In genomic region chr8:45975837-45976468, GRCm38 (mm10) we compare ENCODE assay signal across 8 mouse cellular contexts. TPM values are rescaled to one million over a fixed set of nuclear protein-coding genes. Genes with fewer than 3 reads are reported as not detected.
A peak's percentile ranks its signal among the peaks of the same experiment; 100 is the strongest.
DNase-seq lines count a peak whose midpoint lies in the region; ATAC-seq and TF ChIP-seq lines count a peak whose summit lies in the region.

No protein-coding gene starts in this region.

- H3K9me3 ChIP-seq in ES-E14 (ENCODE audit: control insufficient read depth, insufficient read depth, low read depth, low read length): no peaks in the 10 kb centered on the region
- no peaks in the 10 kb centered on the region for H3K9me3 ChIP-seq in heart, embryonic 15.5 days (replicated peaks)

- WGBS in heart, embryonic 15.5 days: 53% methylated on average over 11 of the region's 11 CpGs
- 31% methylated on average over 11 of the region's 11 CpGs for WGBS in macrophage (ENCODE audit: missing documents)

- peak overlapping the region; percentile 62; the same call in 1 of the 2 replicates for H3K9ac ChIP-seq in ES-E14 (ENCODE audit: insufficient read depth, low read depth, low read length, poor library complexity, severe bottlenecking)
- peak overlapping the region; percentile 64 for H3K9ac ChIP-seq in heart, embryonic 15.5 days

- intact Hi-C loops in gastrocnemius, adult 2 months (cut with DNase I): no loop called here

- peak overlapping the region; percentile 90 for H3K4me3 ChIP-seq in gastrocnemius, adult 2 months
- H3K4me3 ChIP-seq in ES-E14 (ENCODE audit: insufficient read depth in 1 of 2, low read depth in 1 of 2, low read length in 2 of 2, poor library complexity in 1 of 2, severe bottlenecking in 1 of 2): peak overlapping the region; percentile 64 to 86
- H3K4me3 ChIP-seq in heart, embryonic 15.5 days: peak overlapping the region; percentile 59
- H3K4me3 ChIP-seq in macrophage (ENCODE audit: inconsistent target): peak overlapping the region; percentile 92

- H3K36me3 ChIP-seq in ES-E14 (ENCODE audit: control insufficient read depth, insufficient read depth, low read length, poor library complexity, severe bottlenecking) (no peaks in the 10 kb centered on the region; the same call in 1 of the 2 replicates), macrophage (ENCODE audit: inconsistent target) (peaks cover 16% of the 10 kb centered on the region)
- H3K36me3 ChIP-seq in heart, embryonic 15.5 days: peaks cover 20% of the 10 kb centered on the region; the same call in 1 of the 2 replicates

- no peak for DNase-seq in gastrocnemius, adult 2 months
- DNase-seq in gastrocnemius, adult 18-20 months (ENCODE audit: low spot score): no peak
- no peak for DNase-seq in ES-E14 (ENCODE audit: low read depth, low spot score)
- no peak for DNase-seq in embryo, embryonic 10.5 days (ENCODE audit: low spot score)
- no peak for DNase-seq in retina, embryonic 14.5 days (ENCODE audit: low spot score)
- no peak for DNase-seq in adrenal gland, postnatal 4 days (ENCODE audit: low spot score in 2 of 2)

- H3K4me2 ChIP-seq in heart, embryonic 15.5 days: peak overlapping the region; percentile 68

- H3K27ac ChIP-seq in gastrocnemius, adult 2 months: peak overlapping the region; percentile 92
- H3K27ac ChIP-seq in ES-E14 (ENCODE audit: insufficient read depth, low read depth, low read length, poor library complexity, severe bottlenecking) (no peak overlapping the region), macrophage (peak overlapping the region; percentile 90)
- peak overlapping the region; percentile 13; the same call in 1 of the 2 replicates for H3K27ac ChIP-seq in heart, embryonic 15.5 days

- no peaks in the 10 kb centered on the region for H3K27me3 ChIP-seq in heart, embryonic 15.5 days

- in situ Hi-C loops in ES-E14 (cut with MboI; ENCODE audit: low sequenced_read_pairs in 2 of 2, unreplicated experiment in 2 of 2): no loop called here

- H3K4me1 ChIP-seq in ES-E14 (ENCODE audit: control insufficient read depth in 2 of 2, insufficient read depth in 2 of 2, low read length in 2 of 2, poor library complexity in 1 of 2): no peaks in the 10 kb centered on the region
- peaks cover 13% of the 10 kb centered on the region for H3K4me1 ChIP-seq in heart, embryonic 15.5 days (replicated peaks)

- ATAC-seq in heart, embryonic 15.5 days (replicated peaks; ENCODE audit: insufficient number of reproducible peaks, insufficient read depth, low FRiP score, low read depth): 0 out of 2 replicates have a peak, but pooled peaks have one; percentile 4

- TF ChIP-seq CTCF in gastrocnemius, adult 2 months (IDR thresholded peaks at IDR 0.05): no peak

- H3K79me2 ChIP-seq in macrophage (ENCODE audit: inconsistent target): peaks cover 38% of the 10 kb centered on the region

TF ChIP-seq in ES-E14, 5 proteins besides CTCF, POLR2A, EP300 and RAD21:
- TF ChIP-seq MAFK (IDR thresholded peaks at IDR 0.05; ENCODE audit: insufficient read depth, low read depth, low read length): no peak
- no peak for TF ChIP-seq CHD2 (IDR thresholded peaks at IDR 0.05; ENCODE audit: low read depth, low read length)
- no peak for TF ChIP-seq ZC3H11A (IDR thresholded peaks at IDR 0.05; ENCODE audit: borderline replicate concordance, low read depth, low read length)
- no peak for TF ChIP-seq ZNF384 (IDR thresholded peaks at IDR 0.05; ENCODE audit: low read depth, low read length)
- TF ChIP-seq HCFC1 (IDR thresholded peaks at IDR 0.05; ENCODE audit: borderline replicate concordance, insufficient read depth, low read length): no peak

RNA-seq across cellular contexts. Expression of gene Ufsp2, which starts 0.6 kb away (rescaled TPM):
- 10 to 100 TPM; 36.0 to 43.8 TPM for total RNA-seq in gastrocnemius, adult 2 months (2021)
- total RNA-seq in gastrocnemius, adult 18-20 months (2021): 10 to 100 TPM; 37.7 to 38.1 TPM
- total RNA-seq in ES-E14 (2012; rRNA removed): 17.1 and 21.7 TPM in 2 replicates
- 50.0 and 51.7 TPM in 2 replicates for polyA plus RNA-seq in heart, embryonic 15.5 days (2015; fragmentation: Nextera tagmentation; extraction: Ambion mirVana)
- total RNA-seq in macrophage (2018; cell fraction: chromatin; rRNA removed): 100 to 1,000 TPM in 4 of 26 experiments, 10 to 100 TPM in 22; 15.2 to 110 (median 71.5) TPM
- 10 to 100 TPM; 27.4 to 49.9 (median 37.7) TPM for total RNA-seq in macrophage (2018; cell fraction: cytosol; rRNA removed)
- 10 to 100 TPM; 15.7 to 93.1 (median 42.2) TPM for total RNA-seq in macrophage (2018; cell fraction: nucleus; rRNA removed)
- polyA plus RNA-seq in macrophage (2018): 46.5 to 83.4 TPM (median 48.1 TPM) in 3 replicates
- total RNA-seq in adrenal gland, postnatal 4 days (2021): 10 to 100 TPM; 54.4 to 55.5 TPM

RNA-seq across cellular contexts. Expression of gene 1700029J07Rik, which starts 0.9 kb away (rescaled TPM):
- under 1 TPM; 0.28 to 0.59 TPM for total RNA-seq in gastrocnemius, adult 2 months (2021)
- total RNA-seq in gastrocnemius, adult 18-20 months (2021): under 1 TPM; 0.25 to 0.28 TPM
- 0.16 and 0.36 TPM in 2 replicates for total RNA-seq in ES-E14 (2012; rRNA removed)
- 3.0 and 3.2 TPM in 2 replicates for polyA plus RNA-seq in heart, embryonic 15.5 days (2015; fragmentation: Nextera tagmentation; extraction: Ambion mirVana)
- total RNA-seq in macrophage (2018; cell fraction: chromatin; rRNA removed): 1 to 10 TPM in 12 of 26 experiments, under 1 TPM in 14; 0.29 to 2.1 (median 0.94) TPM
- under 1 TPM in 17 of 26 experiments, not detected in 9; 0.06 to 0.34 (median 0.14) TPM for total RNA-seq in macrophage (2018; cell fraction: cytosol; rRNA removed)
- 1 to 10 TPM in 18 of 26 experiments, under 1 TPM in 7, not detected in 1; 0.22 to 3.7 (median 1.3) TPM for total RNA-seq in macrophage (2018; cell fraction: nucleus; rRNA removed)
- polyA plus RNA-seq in macrophage (2018): 0.20 to 0.27 TPM (median 0.22 TPM) in 3 replicates
- total RNA-seq in adrenal gland, postnatal 4 days (2021): 1 to 10 TPM; 3.6 to 3.9 TPM

RNA-seq across cellular contexts. Expression of gene Lrp2bp, which starts 23.1 kb away (rescaled TPM):
- 1 to 10 TPM; 1.9 to 2.2 TPM for total RNA-seq in gastrocnemius, adult 2 months (2021)
- total RNA-seq in gastrocnemius, adult 18-20 months (2021): 1 to 10 TPM; 1.7 to 3.0 TPM
- total RNA-seq in ES-E14 (2012; rRNA removed): 0.13 and 0.26 TPM in 2 replicates
- polyA plus RNA-seq in heart, embryonic 15.5 days (2015; fragmentation: Nextera tagmentation; extraction: Ambion mirVana): 0.76 and 1.1 TPM in 2 replicates
- total RNA-seq in macrophage (2018; cell fraction: chromatin; rRNA removed): under 1 TPM in 4 of 26 experiments, not detected in 22; 0.21 to 0.90 (median 0.53) TPM
- total RNA-seq in macrophage (2018; cell fraction: cytosol; rRNA removed): under 1 TPM in 1 of 26 experiments, not detected in 25; 0.05 TPM
- total RNA-seq in macrophage (2018; cell fraction: nucleus; rRNA removed): not detected
- polyA plus RNA-seq in macrophage (2018): not detected in 3 replicates
- under 1 TPM; 0.28 to 0.51 TPM for total RNA-seq in adrenal gland, postnatal 4 days (2021)

RNA-seq across cellular contexts. Expression of gene Ankrd37, which starts 29.6 kb away (rescaled TPM):
- total RNA-seq in gastrocnemius, adult 2 months (2021): 1 to 10 TPM; 1.9 to 6.2 TPM
- 1 to 10 TPM; 2.3 to 2.9 TPM for total RNA-seq in gastrocnemius, adult 18-20 months (2021)
- total RNA-seq in ES-E14 (2012; rRNA removed): 12.3 and 13.6 TPM in 2 replicates
- polyA plus RNA-seq in heart, embryonic 15.5 days (2015; fragmentation: Nextera tagmentation; extraction: Ambion mirVana): 17.9 and 19.6 TPM in 2 replicates
- total RNA-seq in macrophage (2018; cell fraction: chromatin; rRNA removed): 1 to 10 TPM in 4 of 26 experiments, not detected in 22; 1.6 to 7.8 (median 3.2) TPM
- 1 to 10 TPM in 7 of 26 experiments, under 1 TPM in 12, not detected in 7; 0.20 to 1.8 (median 0.61) TPM for total RNA-seq in macrophage (2018; cell fraction: cytosol; rRNA removed)
- 1 to 10 TPM in 3 of 26 experiments, under 1 TPM in 3, not detected in 20; 0.69 to 7.0 (median 1.0) TPM for total RNA-seq in macrophage (2018; cell fraction: nucleus; rRNA removed)
- 0.47 to 1.7 TPM (median 0.94 TPM) in 3 replicates for polyA plus RNA-seq in macrophage (2018)
- 1 to 10 TPM; 2.3 TPM for total RNA-seq in adrenal gland, postnatal 4 days (2021)

RNA-seq across cellular contexts. Expression of gene Ccdc110, which starts 41.5 kb away (rescaled TPM):
- not detected for total RNA-seq in gastrocnemius, adult 2 months (2021)
- under 1 TPM; 0.09 to 0.14 TPM for total RNA-seq in gastrocnemius, adult 18-20 months (2021)
- not detected in 2 replicates for total RNA-seq in ES-E14 (2012; rRNA removed)
- not detected in 2 replicates for polyA plus RNA-seq in heart, embryonic 15.5 days (2015; fragmentation: Nextera tagmentation; extraction: Ambion mirVana)
- total RNA-seq in macrophage (2018; cell fraction: chromatin; rRNA removed): not detected
- total RNA-seq in macrophage (2018; cell fraction: cytosol; rRNA removed): not detected
- not detected for total RNA-seq in macrophage (2018; cell fraction: nucleus; rRNA removed)
- polyA plus RNA-seq in macrophage (2018): not detected in 3 replicates
- total RNA-seq in adrenal gland, postnatal 4 days (2021): not detected
